Mouse (Mus musculus): Measurements from ENCODE around the gene Oxct2a.

- TF ChIP-seq POLR2A (IDR thresholded peaks at IDR 0.05; ENCODE audit: borderline replicate concordance, insufficient read depth, low read length) (no peak), CTCF (IDR thresholded peaks at IDR 0.05; ENCODE audit: borderline replicate concordance, insufficient read depth, low read depth, low read length) (no peak)
Observed at GRCm38 (mm10) chr4:123358613-123359012, 35.2 kb upstream of the Oxct2a start.

All from cerebellum, adult 2 months (tissue).